Mouse (Mus musculus) liver, embryonic 15.5 days (tissue): ENCODE measurements around the gene Fam189b. TPM values are rescaled to one million over a fixed set of nuclear protein-coding genes. Genes with fewer than 3 reads are reported as not detected.
"Not testable (repeated sequence)": the region's sequence is repeated elsewhere in the genome, so short reads cannot be mapped to it uniquely, and the experiment has no call there.

Experiments used
- ATAC-seq: fragments of 200-750 bp; cut with Nextera tagmentation; 2 replicates; pipeline ENCODE4 v1.8.0; 2017; ENCODE audit warnings: moderate number of reproducible peaks, mild to moderate bottlenecking, moderate library complexity; ENCODE audit not compliant: insufficient read depth
- H3K27ac ChIP-seq: fragments of 300-500 bp; sonication (generic); replicated peaks from 2 replicates; pipeline ENCODE4 v1.5.1; 2015; ENCODE audit warnings: mild to moderate bottlenecking, inconsistent platforms
- H3K27me3 ChIP-seq: fragments of 300-500 bp; sonication (generic); 2 replicates; pipeline ENCODE4 v1.6.1; 2015; ENCODE audit warnings: mild to moderate bottlenecking, inconsistent platforms
- H3K36me3 ChIP-seq: fragments of 300-500 bp; sonication (generic); replicated peaks from 2 replicates; pipeline ENCODE4 v1.6.1; 2015; ENCODE audit warnings: moderate library complexity, mild to moderate bottlenecking, inconsistent platforms
- H3K4me1 ChIP-seq: fragments of 300-500 bp; sonication (generic); replicated peaks from 2 replicates; pipeline ENCODE4 v1.6.1; 2015; ENCODE audit warnings: inconsistent platforms
- H3K4me2 ChIP-seq: fragments of 300-500 bp; sonication (generic); 2 replicates; pipeline ENCODE4 v1.6.1; 2015; ENCODE audit warnings: moderate library complexity, mild to moderate bottlenecking, inconsistent platforms
- H3K4me3 ChIP-seq: fragments of 300-500 bp; sonication (generic); replicated peaks from 2 replicates; pipeline ENCODE4 v1.5.1; 2015; ENCODE audit warnings: mild to moderate bottlenecking, inconsistent platforms
- H3K9ac ChIP-seq: fragments of 300-500 bp; sonication (generic); 2 replicates; pipeline ENCODE4 v1.6.1; 2015; ENCODE audit warnings: moderate library complexity, mild to moderate bottlenecking, inconsistent platforms
- H3K9me3 ChIP-seq: fragments of 300-500 bp; sonication (generic); replicated peaks from 2 replicates; pipeline ENCODE4 v1.6.1; 2016; ENCODE audit warnings: inconsistent platforms
- WGBS: fragments of 180-500 bp; shearing (Covaris S2); methylation state at CpG from one replicate; pipeline ENCODE4 v1.1.7; 2015; ENCODE audit warnings: mixed read lengths; ENCODE audit not compliant: insufficient replicate concordance; 5-methylcytosine and 5-hydroxymethylcytosine counted together
- polyA plus RNA-seq: library from polyadenylated mRNA; unstranded; fragments of >200 nt; fragmentation: Nextera tagmentation; extraction: Ambion mirVana; gene quantifications from 2 replicates; pipeline ENCODE4 v1.2.1, GENCODE M21; 2015

Fam189b gene
- polyA plus RNA-seq, 1 experiment from 2014 or later: 2.4 TPM

DNA sequence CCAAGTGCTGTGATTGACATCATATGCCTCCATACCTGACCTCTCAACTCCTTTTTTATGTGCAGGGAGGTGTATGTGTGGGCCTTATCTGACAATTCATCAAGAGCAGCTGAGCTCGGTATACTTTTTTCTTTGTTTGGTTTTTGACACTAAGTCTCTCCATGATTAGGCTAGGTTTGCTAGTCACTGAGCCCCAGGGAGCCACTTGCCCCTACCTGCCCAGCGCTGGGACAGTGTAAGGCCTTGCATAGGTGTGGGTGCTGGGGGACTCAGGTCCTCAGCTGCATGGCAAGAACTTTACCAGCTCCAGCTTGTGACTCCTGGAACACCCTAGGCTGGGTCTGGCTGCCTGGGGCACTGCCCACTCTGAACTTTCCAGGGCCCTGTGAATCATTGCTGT, 23.8 kb downstream of the Fam189b start:
- H3K9me3 ChIP-seq: no peaks in the 10 kb centered on the region
- no peak for ATAC-seq
- 68% methylated on average over 2 of the region's 2 CpGs for WGBS
- peaks cover 69% of the 10 kb centered on the region for H3K36me3 ChIP-seq
- no peak overlapping the region for H3K9ac ChIP-seq
- no peak overlapping the region for H3K27ac ChIP-seq
- H3K4me1 ChIP-seq: peaks cover 18% of the 10 kb centered on the region
- H3K4me2 ChIP-seq: no peak overlapping the region
- H3K27me3 ChIP-seq: no peaks in the 10 kb centered on the region
- no peak overlapping the region for H3K4me3 ChIP-seq

DNA sequence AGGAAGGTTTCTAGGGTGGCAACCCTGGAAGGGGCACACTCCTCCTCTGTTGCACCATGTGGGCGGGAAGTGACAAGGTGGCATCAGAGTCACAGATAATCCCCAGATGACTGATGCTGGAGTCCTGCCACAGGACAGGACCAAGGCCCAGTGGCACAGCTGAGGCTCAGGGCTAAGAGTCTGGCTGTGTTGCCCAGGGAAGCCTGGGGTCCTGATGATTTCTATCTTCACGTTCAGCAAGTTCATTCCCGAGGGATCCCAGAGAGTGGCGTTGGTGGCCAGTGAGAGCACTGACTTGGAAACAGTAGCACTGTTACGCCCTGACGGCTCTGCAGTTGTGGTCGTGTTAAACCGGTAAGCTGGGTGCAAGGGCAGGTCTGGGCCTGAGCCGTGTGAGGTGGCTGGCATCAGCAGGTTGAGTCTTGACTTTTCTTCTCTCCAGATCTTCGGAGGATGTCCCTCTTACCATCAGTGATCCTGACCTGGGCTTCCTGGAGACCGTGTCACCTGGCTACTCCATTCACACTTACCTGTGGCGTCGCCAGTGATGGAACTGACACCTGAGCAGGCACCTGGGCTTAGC, 25.2 kb downstream of the Fam189b start:
- H3K4me2 ChIP-seq: no peak overlapping the region
- no peaks in the 10 kb centered on the region for H3K9me3 ChIP-seq
- H3K4me3 ChIP-seq: no peak overlapping the region
- 82% methylated on average over 13 of the region's 13 CpGs for WGBS
- H3K27me3 ChIP-seq: no peaks in the 10 kb centered on the region
- peaks cover 69% of the 10 kb centered on the region for H3K36me3 ChIP-seq
- no peak for ATAC-seq
- no peak overlapping the region for H3K27ac ChIP-seq
- no peak overlapping the region for H3K9ac ChIP-seq
- H3K4me1 ChIP-seq: peaks cover 16% of the 10 kb centered on the region

DNA sequence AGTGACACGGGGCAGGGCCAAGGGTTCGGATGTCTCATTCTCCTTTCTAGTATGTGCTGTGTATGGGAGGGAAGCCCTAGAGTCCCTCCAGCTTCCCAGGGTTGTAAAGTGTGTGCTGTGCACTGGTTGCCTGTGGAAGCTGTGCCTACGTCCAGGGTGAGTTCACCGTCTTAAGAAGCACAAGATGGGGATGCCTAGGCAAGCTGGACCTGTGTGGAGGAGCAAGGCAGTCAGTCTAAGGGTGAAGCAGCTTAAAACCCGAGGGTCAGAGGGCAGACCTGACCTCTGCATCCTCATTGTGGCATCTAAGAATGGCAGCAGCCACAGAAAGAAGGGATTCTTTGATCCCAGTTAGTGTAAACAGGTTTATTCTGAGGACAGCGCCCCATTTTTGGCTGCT, 25.8 kb downstream of the Fam189b start:
- H3K9ac ChIP-seq: no peak overlapping the region
- H3K4me2 ChIP-seq: no peak overlapping the region
- H3K4me3 ChIP-seq: no peak overlapping the region
- H3K27ac ChIP-seq: no peak overlapping the region
- H3K36me3 ChIP-seq: peaks cover 69% of the 10 kb centered on the region
- WGBS: 72% methylated on average over 6 of the region's 6 CpGs
- peaks cover 16% of the 10 kb centered on the region for H3K4me1 ChIP-seq
- H3K9me3 ChIP-seq: no peaks in the 10 kb centered on the region
- H3K27me3 ChIP-seq: no peaks in the 10 kb centered on the region
- ATAC-seq: no peak

DNA sequence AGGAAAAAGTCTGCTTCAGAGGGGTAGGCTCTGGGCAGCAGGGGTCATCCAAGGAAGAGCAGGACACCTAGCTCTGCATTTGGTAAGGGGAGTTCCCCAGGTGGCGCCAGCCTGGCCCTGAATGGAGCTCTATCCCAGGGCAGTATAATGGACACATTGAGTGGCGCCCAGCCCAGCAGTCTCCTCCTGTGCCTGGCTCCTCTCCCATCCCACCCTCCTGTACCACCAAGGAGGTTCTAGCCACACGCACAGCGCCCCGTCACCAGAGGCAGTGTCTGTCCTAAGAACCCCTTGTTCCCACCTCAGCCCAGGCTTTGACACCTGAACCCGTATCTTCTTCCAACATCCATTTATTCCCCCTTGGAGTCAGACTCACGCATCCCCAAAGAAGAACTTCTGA, 26.8 kb downstream of the Fam189b start:
- 77% methylated on average over 7 of the region's 7 CpGs for WGBS
- no peak overlapping the region for H3K4me2 ChIP-seq
- peaks cover 60% of the 10 kb centered on the region for H3K36me3 ChIP-seq
- H3K27me3 ChIP-seq: peaks cover 2% of the 10 kb centered on the region; the same call in 1 of the 2 replicates
- H3K27ac ChIP-seq: no peak overlapping the region
- H3K9me3 ChIP-seq: no peaks in the 10 kb centered on the region
- ATAC-seq: no peak
- H3K4me1 ChIP-seq: peaks cover 23% of the 10 kb centered on the region
- no peak overlapping the region for H3K4me3 ChIP-seq
- no peak overlapping the region for H3K9ac ChIP-seq

DNA sequence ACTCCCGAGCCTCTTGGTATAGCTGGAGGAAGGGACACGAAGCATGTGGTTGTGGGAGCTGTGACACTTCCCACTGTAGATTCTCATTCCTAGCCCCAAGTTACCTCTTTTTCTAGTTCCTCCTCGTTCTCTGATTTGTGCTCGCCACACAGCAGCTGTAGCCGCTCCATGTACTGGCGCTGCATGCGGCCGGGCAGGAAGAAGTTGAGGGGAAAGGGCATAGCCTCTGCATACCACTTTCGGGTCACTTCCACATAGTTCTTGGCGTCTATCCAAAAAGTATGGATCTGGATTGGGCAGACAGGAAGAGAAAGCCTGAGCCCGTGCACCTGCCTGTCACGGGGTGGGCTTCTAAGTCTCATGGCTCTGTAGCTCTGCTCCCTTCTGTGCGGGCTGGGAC, 27.2 kb downstream of the Fam189b start:
- Histone ChIP-seq H3K9ac (no peak overlapping the region), H3K27ac (no peak overlapping the region), H3K4me3 (no peak overlapping the region), H3K9me3 (no peaks in the 10 kb centered on the region), H3K27me3 (peaks cover 7% of the 10 kb centered on the region; the same call in 1 of the 2 replicates), H3K4me2 (no peak overlapping the region), H3K4me1 (peaks cover 28% of the 10 kb centered on the region), H3K36me3 (peaks cover 58% of the 10 kb centered on the region)
- WGBS: 74% methylated on average over 13 of the region's 13 CpGs
- ATAC-seq: no peak

DNA sequence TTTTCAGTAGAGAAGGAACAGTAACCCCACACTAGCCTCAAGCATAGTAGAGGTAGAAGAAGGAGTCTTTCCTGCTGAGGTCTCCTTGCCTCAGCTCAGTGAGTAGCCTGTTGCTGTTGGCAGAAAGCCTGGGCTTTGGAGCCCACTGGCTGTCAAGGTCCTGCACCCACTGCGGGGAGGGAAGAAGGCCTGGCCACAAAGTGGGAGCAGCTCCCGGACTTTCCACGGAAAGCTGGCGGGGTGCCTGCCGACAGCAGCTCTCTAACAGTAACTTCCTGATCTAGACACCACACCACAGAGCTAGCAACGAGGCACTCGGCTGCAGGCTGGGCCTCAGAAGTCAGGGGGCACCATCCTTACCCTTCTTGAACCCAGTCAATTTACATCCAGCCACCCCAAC, 27.8 kb downstream of the Fam189b start:
- no peaks in the 10 kb centered on the region for H3K9me3 ChIP-seq
- no peak overlapping the region for H3K27ac ChIP-seq
- peaks cover 12% of the 10 kb centered on the region for H3K27me3 ChIP-seq
- no peak overlapping the region for H3K4me3 ChIP-seq
- 65% methylated on average over 7 of the region's 7 CpGs for WGBS
- H3K9ac ChIP-seq: no peak overlapping the region
- peaks cover 33% of the 10 kb centered on the region for H3K4me1 ChIP-seq
- H3K36me3 ChIP-seq: peaks cover 52% of the 10 kb centered on the region
- ATAC-seq: no peak
- H3K4me2 ChIP-seq: no peak overlapping the region

DNA sequence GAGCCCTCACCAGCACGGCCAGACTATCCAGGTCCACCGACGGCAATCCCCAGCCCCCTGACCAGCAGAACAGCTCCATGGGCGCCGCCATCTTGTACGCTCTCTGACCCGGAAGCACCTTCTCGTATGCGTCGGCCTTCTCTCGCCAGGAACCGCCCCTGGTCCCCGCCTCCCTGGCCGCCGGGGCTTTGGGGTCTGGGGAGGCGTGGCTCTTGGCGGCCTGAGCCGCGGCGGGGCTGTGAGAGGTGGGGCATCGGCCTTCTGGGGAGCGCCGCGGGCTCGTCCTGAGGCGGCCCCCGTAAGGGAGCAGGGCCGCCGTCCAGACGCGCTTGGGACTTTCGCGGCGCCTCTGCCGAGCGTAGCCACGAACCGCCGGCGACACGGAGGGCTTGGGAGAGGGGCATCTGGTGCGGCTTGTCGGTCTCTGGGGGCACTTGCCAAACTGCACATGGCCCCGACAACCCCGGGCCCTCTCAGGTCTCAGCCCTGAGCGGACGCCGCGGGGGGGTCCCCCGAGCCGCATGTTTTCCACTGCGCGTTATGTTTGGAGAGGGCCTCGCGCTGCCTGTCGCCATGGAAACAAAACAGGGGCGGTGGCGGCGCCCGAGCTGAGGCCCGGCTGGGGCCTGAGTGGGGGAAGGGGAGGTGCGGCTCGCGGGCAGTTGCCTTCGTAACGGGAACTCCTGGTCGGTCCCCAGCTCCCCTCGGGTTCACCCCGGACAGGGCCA, 31.0 kb downstream of the Fam189b start:
- H3K9ac ChIP-seq: peak overlapping the region; percentile 73
- under 1% methylated on average over 69 of the region's 69 CpGs for WGBS
- H3K4me1 ChIP-seq: peaks cover 37% of the 10 kb centered on the region

DNA sequence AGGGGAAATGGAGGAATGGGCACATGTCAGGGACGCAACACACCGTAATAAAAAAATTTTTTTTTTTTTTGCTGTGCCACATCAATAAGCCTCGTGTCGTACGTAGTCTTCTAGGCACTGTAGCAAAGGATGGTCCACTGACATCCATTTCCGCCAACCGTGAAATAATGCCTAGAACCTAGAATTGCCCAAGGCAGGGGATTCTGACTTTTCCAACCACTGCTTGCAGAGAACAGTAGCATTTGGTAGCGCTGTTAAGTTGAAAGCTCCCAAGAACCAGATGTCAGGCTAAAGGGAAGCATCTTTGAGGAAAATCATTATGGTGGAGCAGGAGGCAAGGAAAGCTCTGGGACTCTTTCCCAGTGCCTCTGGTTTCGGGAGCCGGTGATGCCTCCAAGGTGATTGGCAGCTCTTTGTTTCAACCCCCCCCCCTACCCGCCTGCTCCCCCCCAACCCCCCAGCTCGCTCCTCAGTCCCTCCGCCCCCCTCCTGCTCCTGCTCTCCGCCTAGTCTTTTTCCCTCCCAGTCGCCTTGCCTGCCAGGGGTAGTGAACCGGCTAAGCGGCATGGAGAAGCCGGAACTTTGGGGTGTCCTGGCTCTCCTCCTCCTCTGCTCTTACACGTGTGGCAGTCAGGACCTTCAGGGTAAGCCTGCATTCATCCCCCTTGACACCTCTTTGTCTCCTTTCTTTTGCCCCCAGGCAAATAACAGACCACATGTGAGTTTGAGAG, 31.9 kb downstream of the Fam189b start, which contains the start of gene Thbs3:
Gene Thbs3, plus strand, starts transcription at position 500 of the 731 bp plus-strand sequence.
- Histone ChIP-seq H3K4me1 (peaks cover 37% of the 10 kb centered on the region), H3K36me3 (peaks cover 15% of the 10 kb centered on the region), H3K27ac (peak within 1 kb of the TSS; percentile 71), H3K9me3 (no peaks in the 10 kb centered on the region), H3K4me2 (peak within 1 kb of the TSS; percentile 98), H3K4me3 (peak within 1 kb of the TSS; percentile 88), H3K27me3 (peaks cover 34% of the 10 kb centered on the region), H3K9ac (peak within 1 kb of the TSS; percentile 73)
- no peak for ATAC-seq
- 3% methylated on average over 19 of the region's 19 CpGs for WGBS

More for the DNA sequence above, 31.0 kb downstream of the Fam189b start:
- H3K9me3 ChIP-seq: no peaks in the 10 kb centered on the region
- H3K4me3 ChIP-seq: peak overlapping the region; percentile 88
- H3K4me2 ChIP-seq: peak overlapping the region; percentile 98
- peaks cover 26% of the 10 kb centered on the region for H3K27me3 ChIP-seq
- ATAC-seq: peak; percentile 87
- peaks cover 23% of the 10 kb centered on the region for H3K36me3 ChIP-seq
- H3K27ac ChIP-seq: peak overlapping the region; percentile 71

DNA sequence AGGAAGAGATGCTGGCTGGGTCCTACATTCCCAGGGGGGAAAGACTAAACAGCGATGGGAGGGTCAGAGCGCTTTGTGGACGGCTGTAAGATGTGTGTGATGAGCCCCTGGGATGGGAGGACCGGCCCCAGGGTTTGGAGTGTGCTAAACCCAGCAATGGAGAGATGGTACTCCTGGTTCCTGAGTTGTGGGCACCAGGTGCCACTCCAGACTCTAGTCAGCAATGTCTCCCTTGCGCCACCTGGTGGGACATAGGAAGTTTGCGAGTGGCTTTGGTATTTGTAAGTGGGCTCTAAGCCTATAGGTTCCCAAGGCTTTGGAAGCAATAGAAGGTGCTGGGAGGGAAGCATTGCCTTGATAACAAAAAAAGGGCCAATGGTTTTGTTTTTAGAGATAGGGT, 32.9 kb downstream of the Fam189b start:
- Histone ChIP-seq H3K36me3 (peaks cover 6% of the 10 kb centered on the region; the same call in 1 of the 2 replicates), H3K9ac (no peak overlapping the region), H3K4me1 (peaks cover 37% of the 10 kb centered on the region), H3K27ac (no peak overlapping the region), H3K4me3 (peak overlapping the region; percentile 88; the same call in 1 of the 2 replicates), H3K9me3 (no peaks in the 10 kb centered on the region), H3K4me2 (peak overlapping the region; percentile 98), H3K27me3 (peaks cover 40% of the 10 kb centered on the region)
- WGBS: 1% methylated on average over 6 of the region's 6 CpGs
- peak; percentile 9; the same call in 1 of the 2 replicates for ATAC-seq

DNA sequence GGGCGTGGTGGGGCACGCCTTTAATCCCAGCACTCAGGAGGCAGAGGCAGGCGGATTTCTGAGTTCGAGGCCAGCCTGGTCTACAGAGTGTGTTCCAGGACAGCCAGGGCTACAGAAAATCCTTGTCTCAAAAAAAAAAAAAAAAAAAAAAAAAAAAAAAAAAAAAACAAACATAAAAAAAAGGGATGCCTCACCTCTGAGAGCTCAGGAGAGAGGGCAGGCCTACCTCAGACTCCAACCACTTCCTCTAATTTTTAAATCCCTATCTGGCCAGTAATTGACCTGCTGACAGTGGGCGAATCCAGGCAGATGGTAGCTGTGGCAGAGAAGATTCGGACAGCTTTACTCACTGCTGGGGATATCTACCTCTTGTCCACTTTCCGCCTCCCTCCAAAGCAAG, 33.5 kb downstream of the Fam189b start:
- Histone ChIP-seq H3K27me3 (peaks cover 46% of the 10 kb centered on the region), H3K4me1 (peaks cover 37% of the 10 kb centered on the region)
- H3K4me2 ChIP-seq, ATAC-seq, H3K9ac ChIP-seq, H3K9me3 ChIP-seq, H3K36me3 ChIP-seq, H3K4me3 ChIP-seq, H3K27ac ChIP-seq: not testable (repeated sequence)
- 61% methylated on average over 7 of the region's 7 CpGs for WGBS

DNA sequence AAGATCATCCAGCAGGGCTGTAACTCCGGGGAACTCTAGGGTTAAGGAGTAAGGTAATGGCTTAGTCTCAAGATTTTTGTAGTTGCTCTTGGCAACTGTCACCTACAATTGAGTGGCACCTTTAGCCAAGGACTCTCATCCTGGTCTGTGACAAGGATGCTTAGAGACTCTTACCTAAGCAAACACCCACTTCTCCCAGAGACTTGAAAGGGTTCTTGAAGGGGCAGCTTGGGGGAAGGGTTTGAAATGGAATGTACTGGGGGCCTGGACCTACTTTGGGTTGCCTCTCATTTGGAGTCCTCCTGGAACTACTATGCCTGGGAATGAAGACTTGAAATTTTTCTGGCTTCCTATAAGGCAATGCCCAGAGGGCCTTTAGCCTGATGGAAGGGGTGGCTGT, 35.3 kb downstream of the Fam189b start:
- no peak for ATAC-seq
- Histone ChIP-seq H3K9ac (no peak overlapping the region), H3K4me1 (peaks cover 24% of the 10 kb centered on the region), H3K4me2 (no peak overlapping the region), H3K9me3 (no peaks in the 10 kb centered on the region), H3K4me3 (no peak overlapping the region), H3K27me3 (peaks cover 62% of the 10 kb centered on the region), H3K36me3 (no peaks in the 10 kb centered on the region), H3K27ac (no peak overlapping the region)
- WGBS: 55% methylated on average over 1 of the region's 1 CpGs
